Mouse (Mus musculus) liver, embryonic 11.5 days (tissue): Measurements from ENCODE around the gene Lztr1. TPM values are rescaled to one million over a fixed set of nuclear protein-coding genes. Genes with fewer than 3 reads are reported as not detected.
"Not testable (repeated sequence)": the region's sequence is repeated elsewhere in the genome, so short reads cannot be mapped to it uniquely, and the experiment has no call there.

ENCODE experiments used
- ATAC-seq: fragments of 200-750 bp; cut with Nextera tagmentation; replicated peaks from 2 replicates; pipeline ENCODE4 v1.8.0; 2017; ENCODE audit warnings: moderate number of reproducible peaks, mild to moderate bottlenecking, moderate TSS enrichment, moderate library complexity; ENCODE audit not compliant: low FRiP score
- DNase-seq: peaks from one replicate; pipeline ENCODE4 v3.0.0-alpha.2; 2017; ENCODE audit warnings: low spot score
- H3K27ac ChIP-seq: fragments of 300-500 bp; sonication (generic); 2 replicates; pipeline ENCODE4 v1.5.1; 2014; ENCODE audit warnings: mild to moderate bottlenecking, low read depth, low read length, control low read depth
- H3K27me3 ChIP-seq: fragments of 300-500 bp; sonication (generic); replicated peaks from 2 replicates; pipeline ENCODE4 v1.6.1; 2014; ENCODE audit warnings: low read length, mixed read lengths; ENCODE audit not compliant: control insufficient read depth, insufficient read depth
- H3K36me3 ChIP-seq: fragments of 300-500 bp; sonication (generic); 2 replicates; pipeline ENCODE4 v1.6.1; 2014; ENCODE audit warnings: mild to moderate bottlenecking, low read length, moderate library complexity, mixed read lengths; ENCODE audit not compliant: control insufficient read depth, insufficient read depth
- H3K4me1 ChIP-seq: fragments of 300-500 bp; sonication (generic); replicated peaks from 2 replicates; pipeline ENCODE4 v1.6.1; 2014; ENCODE audit warnings: low read length, mixed read lengths; ENCODE audit not compliant: control insufficient read depth, insufficient read depth
- H3K4me2 ChIP-seq: fragments of 300-500 bp; sonication (generic); 2 replicates; pipeline ENCODE4 v1.6.1; 2014; ENCODE audit warnings: mild to moderate bottlenecking, control low read depth, moderate library complexity
- H3K4me3 ChIP-seq: fragments of 300-500 bp; sonication (generic); 2 replicates; pipeline ENCODE4 v1.5.1; 2014; ENCODE audit warnings: low read depth, low read length, control low read depth
- H3K9ac ChIP-seq: fragments of 300-500 bp; sonication (generic); 2 replicates; pipeline ENCODE4 v1.6.1; 2014; ENCODE audit warnings: low read depth, low read length, control low read depth
- H3K9me3 ChIP-seq: fragments of 300-500 bp; sonication (generic); 2 replicates; pipeline ENCODE4 v1.6.1; 2016; ENCODE audit warnings: low read length, inconsistent platforms, mixed read lengths; ENCODE audit not compliant: control insufficient read depth
- WGBS: fragments of 180-500 bp; shearing (Covaris S2); extraction: QIAGEN DNeasy Blood & Tissue Kit; methylation state at CpG from one replicate; pipeline ENCODE4 v1.1.7; 2014; 5-methylcytosine and 5-hydroxymethylcytosine counted together
- polyA plus RNA-seq: library from polyadenylated mRNA; unstranded; fragments of >200 nt; fragmentation: Nextera tagmentation; extraction: Ambion mirVana; gene quantifications from 2 replicates; pipeline ENCODE4 v1.2.1, GENCODE M21; 2014

Gene Lztr1
- polyA plus RNA-seq, 1 experiment from 2014 or later = 50.2 TPM

- H3K27me3 ChIP-seq = no peaks in the 10 kb centered on the region
- no peak overlapping the region for H3K27ac ChIP-seq
- peaks cover 12% of the 10 kb centered on the region for H3K4me1 ChIP-seq
- peaks cover 13% of the 10 kb centered on the region; the same call in 1 of the 2 replicates for H3K36me3 ChIP-seq
- no peak overlapping the region for H3K4me3 ChIP-seq
- 0 out of 2 replicates have a peak, but pooled peaks cover 3% of the 10 kb centered on the region for H3K9me3 ChIP-seq
- WGBS = 60% methylated on average over 4 of the region's 4 CpGs
- no peak for DNase-seq
- no peak for ATAC-seq
- no peak overlapping the region for H3K9ac ChIP-seq
- no peak overlapping the region for H3K4me2 ChIP-seq
Measured at GRCm38 (mm10) chr16:17532271-17532670, 23.8 kb downstream of the Lztr1 start.

DNA sequence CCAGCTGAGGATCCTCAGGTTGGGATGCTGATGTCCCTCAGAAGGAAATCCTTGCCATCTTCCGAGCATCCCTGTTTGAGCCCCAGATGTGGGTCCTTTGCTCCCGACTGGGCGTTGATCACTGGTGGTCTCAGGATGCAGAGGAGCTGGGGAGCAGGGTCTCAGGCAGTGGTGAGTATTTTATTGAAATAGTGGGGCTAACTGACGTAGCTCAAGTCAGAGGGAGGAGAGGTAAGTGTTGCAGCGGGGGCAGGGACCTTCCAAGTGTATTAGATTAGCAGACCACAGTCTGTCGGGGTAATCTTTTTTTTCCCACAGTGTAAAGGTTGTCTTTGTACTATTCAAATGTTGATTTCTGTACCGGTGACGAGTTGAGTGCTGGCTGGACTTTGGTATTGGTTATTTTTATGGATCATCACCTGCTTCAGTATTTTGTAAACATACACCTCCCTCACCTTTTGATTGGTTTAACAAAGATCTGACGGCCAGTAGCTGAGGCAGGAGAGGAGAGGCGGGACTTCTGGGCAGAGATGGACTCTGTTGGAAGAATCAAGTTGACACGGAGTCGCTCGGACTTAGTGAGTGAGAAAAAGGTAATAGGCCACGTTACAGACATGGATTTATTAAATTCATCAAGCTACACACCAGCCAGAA lies 24.3 kb downstream of the Lztr1 start:
- Histone ChIP-seq H3K27ac (no peak overlapping the region), H3K4me3 (no peak overlapping the region), H3K27me3 (no peaks in the 10 kb centered on the region), H3K9ac (no peak overlapping the region), H3K4me2 (no peak overlapping the region), H3K36me3 (peaks cover 8% of the 10 kb centered on the region; the same call in 1 of the 2 replicates), H3K4me1 (peaks cover 12% of the 10 kb centered on the region), H3K9me3 (0 out of 2 replicates have a peak, but pooled peaks cover 3% of the 10 kb centered on the region)
- DNase-seq = no peak
- 68% methylated on average over 14 of the region's 14 CpGs for WGBS
- no peak for ATAC-seq

- DNase-seq (no peak), ATAC-seq (no peak)
- peaks cover 5% of the 10 kb centered on the region; the same call in 1 of the 2 replicates for H3K27me3 ChIP-seq
- peaks cover 4% of the 10 kb centered on the region for H3K4me1 ChIP-seq
- no peak overlapping the region for H3K4me2 ChIP-seq
- WGBS = 75% methylated on average over 3 of the region's 3 CpGs
- H3K4me3 ChIP-seq = no peak overlapping the region
- H3K27ac ChIP-seq = no peak overlapping the region
- no peaks in the 10 kb centered on the region for H3K36me3 ChIP-seq
- H3K9ac ChIP-seq = no peak overlapping the region
- 0 out of 2 replicates have a peak, but pooled peaks cover 3% of the 10 kb centered on the region for H3K9me3 ChIP-seq
Measured at GRCm38 (mm10) chr16:17536584-17536983, 28.1 kb downstream of the Lztr1 start.

GRCm38 (mm10) chr16:17542632-17543031 lies 34.1 kb downstream of the Lztr1 start:
- DNase-seq (no peak), ATAC-seq (no peak)
- Histone ChIP-seq H3K27me3 (peaks cover 5% of the 10 kb centered on the region; the same call in 1 of the 2 replicates), H3K27ac (no peak overlapping the region), H3K36me3 (no peaks in the 10 kb centered on the region), H3K9ac (no peak overlapping the region), H3K4me3 (no peak overlapping the region), H3K4me2 (no peak overlapping the region), H3K4me1 (no peaks in the 10 kb centered on the region), H3K9me3 (no peaks in the 10 kb centered on the region)
- WGBS = 61% methylated on average over 2 of the region's 2 CpGs

GRCm38 (mm10) chr16:17552837-17553236 lies 44.3 kb downstream of the Lztr1 start:
- H3K9ac ChIP-seq = no peak overlapping the region
- H3K27ac ChIP-seq = no peak overlapping the region
- H3K9me3 ChIP-seq = no peaks in the 10 kb centered on the region
- peaks cover 27% of the 10 kb centered on the region for H3K4me1 ChIP-seq
- H3K27me3 ChIP-seq = no peaks in the 10 kb centered on the region
- ATAC-seq (no peak), DNase-seq (no peak)
- H3K36me3 ChIP-seq = no peaks in the 10 kb centered on the region
- H3K4me2 ChIP-seq = no peak overlapping the region
- 59% methylated on average over 7 of the region's 7 CpGs for WGBS
- H3K4me3 ChIP-seq = no peak overlapping the region

DNA sequence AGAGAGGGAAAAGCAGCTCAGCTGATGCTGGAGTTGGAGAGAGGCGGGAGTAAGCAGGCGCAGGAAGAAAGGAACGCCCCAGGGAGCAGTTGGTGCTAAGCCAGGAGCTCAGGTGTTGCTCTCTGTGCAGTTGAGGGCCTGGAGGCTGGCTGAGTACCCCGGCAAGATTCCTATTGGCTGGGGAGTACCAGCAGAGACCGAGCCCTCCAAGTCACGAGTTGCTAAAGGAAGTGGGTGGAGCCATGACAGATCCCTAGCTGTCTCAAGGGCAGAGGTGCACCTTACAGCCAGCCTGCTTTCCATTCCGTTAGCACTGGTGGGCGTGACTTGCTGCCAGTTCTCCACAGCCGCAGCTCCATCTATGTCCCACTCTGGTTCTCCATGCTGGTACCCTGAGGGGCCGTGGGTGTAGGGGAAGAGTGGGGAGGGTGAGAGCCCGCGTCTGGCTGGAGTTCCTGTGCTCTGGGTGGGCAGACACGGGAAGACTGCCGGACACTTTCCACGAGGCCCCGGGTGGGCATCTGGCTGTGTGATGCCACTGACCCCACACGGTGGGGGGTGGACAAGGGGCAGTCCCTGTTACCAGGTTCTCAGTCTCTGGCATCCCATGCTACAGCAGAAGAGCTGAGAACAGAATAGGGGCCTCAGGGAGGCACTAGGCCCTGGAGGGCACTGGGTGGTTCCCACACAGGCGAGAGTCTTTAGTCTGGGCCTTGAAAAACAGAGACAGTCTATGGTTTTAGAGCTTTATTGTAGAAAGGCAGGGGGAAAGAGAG lies 45.6 kb downstream of the Lztr1 start:
- DNase-seq (peak; percentile 73), ATAC-seq (peak; percentile 87)
- H3K9me3 ChIP-seq = no peaks in the 10 kb centered on the region
- peak overlapping the region; percentile 96 for H3K27ac ChIP-seq
- H3K4me1 ChIP-seq = peaks cover 39% of the 10 kb centered on the region
- H3K4me3 ChIP-seq = peak overlapping the region; percentile 44
- peak overlapping the region; percentile 94 for H3K4me2 ChIP-seq
- WGBS = 10% methylated on average over 18 of the region's 18 CpGs
- H3K36me3 ChIP-seq = no peaks in the 10 kb centered on the region
- no peaks in the 10 kb centered on the region for H3K27me3 ChIP-seq
- peak overlapping the region; percentile 59 for H3K9ac ChIP-seq

- Histone ChIP-seq H3K4me3 (peak overlapping the region; percentile 44), H3K9ac (peak overlapping the region; percentile 59), H3K27ac (peak overlapping the region; percentile 96), H3K4me2 (peak overlapping the region; percentile 94), H3K4me1 (peaks cover 43% of the 10 kb centered on the region)
- peak; percentile 79 for ATAC-seq
- H3K9me3 ChIP-seq, H3K27me3 ChIP-seq, H3K36me3 ChIP-seq: not testable (repeated sequence)
- WGBS = 18% methylated on average over 4 of the region's 4 CpGs
- DNase-seq = peak; percentile 59
Measured at GRCm38 (mm10) chr16:17554702-17555101, 46.2 kb downstream of the Lztr1 start.

- Histone ChIP-seq H3K9ac (no peak overlapping the region), H3K27me3 (no peaks in the 10 kb centered on the region), H3K9me3 (no peaks in the 10 kb centered on the region), H3K36me3 (no peaks in the 10 kb centered on the region), H3K4me1 (peaks cover 52% of the 10 kb centered on the region), H3K4me2 (no peak overlapping the region), H3K27ac (no peak overlapping the region), H3K4me3 (no peak overlapping the region)
- 83% methylated on average over 4 of the region's 4 CpGs for WGBS
- no peak for ATAC-seq
- DNase-seq = no peak
Measured at GRCm38 (mm10) chr16:17556180-17556579, 47.7 kb downstream of the Lztr1 start.
